Mouse (Mus musculus) heart, embryonic 13.5 days (tissue): ENCODE data around the gene 2310022B05Rik. TPM values are rescaled to one million over a fixed set of nuclear protein-coding genes. Genes with fewer than 3 reads are reported as not detected.

Source experiments
- ATAC-seq: fragments of 200-750 bp; cut with Nextera tagmentation; 2 replicates; pipeline ENCODE4 v1.8.0; 2017; ENCODE audit warnings: moderate TSS enrichment; ENCODE audit not compliant: insufficient number of reproducible peaks, low FRiP score, low TSS enrichment; ENCODE audit errors: extremely low read depth
- H3K27ac ChIP-seq: fragments of 300-500 bp; sonication (generic); replicated peaks from 2 replicates; pipeline ENCODE4 v1.5.1; 2015; ENCODE audit warnings: moderate library complexity, mild to moderate bottlenecking, inconsistent platforms
- H3K27me3 ChIP-seq: fragments of 300-500 bp; sonication (generic); replicated peaks from 2 replicates; pipeline ENCODE4 v1.6.1; 2015; ENCODE audit warnings: mild to moderate bottlenecking, inconsistent platforms
- H3K36me3 ChIP-seq: fragments of 300-500 bp; sonication (generic); 2 replicates; pipeline ENCODE4 v1.6.1; 2015; ENCODE audit warnings: mild to moderate bottlenecking, inconsistent platforms
- H3K4me1 ChIP-seq: fragments of 300-500 bp; sonication (generic); 2 replicates; pipeline ENCODE4 v1.6.1; 2015; ENCODE audit warnings: inconsistent platforms
- H3K4me2 ChIP-seq: fragments of 300-500 bp; sonication (generic); 2 replicates; pipeline ENCODE4 v1.6.1; 2015; ENCODE audit warnings: inconsistent platforms, mild to moderate bottlenecking, moderate library complexity
- H3K4me3 ChIP-seq: fragments of 300-500 bp; sonication (generic); 2 replicates; pipeline ENCODE4 v1.5.1; 2015; ENCODE audit warnings: moderate library complexity, mild to moderate bottlenecking, inconsistent platforms
- H3K9ac ChIP-seq: fragments of 300-500 bp; sonication (generic); 2 replicates; pipeline ENCODE4 v1.6.1; 2015; ENCODE audit warnings: inconsistent platforms, mild to moderate bottlenecking, moderate library complexity
- H3K9me3 ChIP-seq: fragments of 300-500 bp; sonication (generic); 2 replicates; pipeline ENCODE4 v1.6.1; 2016; ENCODE audit warnings: inconsistent platforms
- WGBS: fragments of 180-500 bp; shearing (Covaris S2); methylation state at CpG from one replicate; pipeline ENCODE4 v1.1.7; 2015; ENCODE audit warnings: mixed read lengths; 5-methylcytosine and 5-hydroxymethylcytosine counted together
- polyA plus RNA-seq: library from polyadenylated mRNA; unstranded; fragments of >200 nt; fragmentation: Nextera tagmentation; extraction: Ambion mirVana; gene quantifications from 2 replicates; pipeline ENCODE4 v1.2.1, GENCODE M21; 2015

The 2310022B05Rik gene
- polyA plus RNA-seq, result 37.8 TPM in 2 replicates

- Histone ChIP-seq H3K9ac (peak within 1 kb of the TSS; percentile 98), H3K4me3 (peak within 1 kb of the TSS; percentile 82), H3K9me3 (no peaks in the 10 kb centered on the region), H3K4me2 (peak within 1 kb of the TSS; percentile 78), H3K27ac (peak within 1 kb of the TSS; percentile 95), H3K27me3 (no peaks in the 10 kb centered on the region), H3K4me1 (peaks cover 51% of the 10 kb centered on the region), H3K36me3 (peaks cover 5% of the 10 kb centered on the region; the same call in 1 of the 2 replicates)
- peak; percentile 83 for ATAC-seq
- 2% methylated on average over 67 of the region's 69 CpGs for WGBS
These were observed at the start of gene 2310022B05Rik for GRCm38 (mm10) chr8:124663112-124663873. 2310022B05Rik (minus strand) TSS chr8:124663369.

- Histone ChIP-seq H3K9ac (no peak overlapping the region), H3K27me3 (no peaks in the 10 kb centered on the region), H3K4me1 (no peaks in the 10 kb centered on the region), H3K9me3 (no peaks in the 10 kb centered on the region), H3K4me2 (no peak overlapping the region), H3K36me3 (peaks cover 69% of the 10 kb centered on the region), H3K27ac (no peak overlapping the region), H3K4me3 (no peak overlapping the region)
- no peak for ATAC-seq
- WGBS, result 89% methylated on average over 8 of the region's 8 CpGs
These were observed 42.7 kb upstream of the 2310022B05Rik start for GRCm38 (mm10) chr8:124705823-124706222.

GRCm38 (mm10) chr8:124704376-124704775, 41.2 kb upstream of the 2310022B05Rik start:
- no peak overlapping the region for H3K4me2 ChIP-seq
- no peak for ATAC-seq
- H3K9me3 ChIP-seq, result no peaks in the 10 kb centered on the region
- no peaks in the 10 kb centered on the region for H3K27me3 ChIP-seq
- H3K27ac ChIP-seq, result no peak overlapping the region
- H3K4me1 ChIP-seq, result no peaks in the 10 kb centered on the region
- H3K36me3 ChIP-seq, result peaks cover 71% of the 10 kb centered on the region
- H3K9ac ChIP-seq, result no peak overlapping the region
- H3K4me3 ChIP-seq, result no peak overlapping the region
- WGBS, result 82% methylated on average over 4 of the region's 4 CpGs

GRCm38 (mm10) chr8:124703526-124703925, 40.4 kb upstream of the 2310022B05Rik start:
- no peaks in the 10 kb centered on the region for H3K27me3 ChIP-seq
- no peaks in the 10 kb centered on the region for H3K9me3 ChIP-seq
- no peak for ATAC-seq
- no peak overlapping the region for H3K4me3 ChIP-seq
- H3K4me2 ChIP-seq, result no peak overlapping the region
- H3K27ac ChIP-seq, result no peak overlapping the region; the same call in 1 of the 2 replicates
- no peaks in the 10 kb centered on the region for H3K4me1 ChIP-seq
- no peak overlapping the region for H3K9ac ChIP-seq
- 64% methylated on average over 4 of the region's 4 CpGs for WGBS
- peaks cover 68% of the 10 kb centered on the region for H3K36me3 ChIP-seq

- ATAC-seq, result no peak
- Histone ChIP-seq H3K4me2 (no peak overlapping the region), H3K27ac (no peak overlapping the region), H3K36me3 (peaks cover 73% of the 10 kb centered on the region), H3K9ac (no peak overlapping the region), H3K9me3 (no peaks in the 10 kb centered on the region), H3K4me1 (no peaks in the 10 kb centered on the region), H3K4me3 (no peak overlapping the region), H3K27me3 (no peaks in the 10 kb centered on the region)
- 64% methylated on average over 3 of the region's 3 CpGs for WGBS
These were observed 39.0 kb upstream of the 2310022B05Rik start for GRCm38 (mm10) chr8:124702183-124702582.

GRCm38 (mm10) chr8:124701023-124701422, 37.9 kb upstream of the 2310022B05Rik start:
- H3K4me3 ChIP-seq, result no peak overlapping the region
- H3K4me1 ChIP-seq, result no peaks in the 10 kb centered on the region
- no peak overlapping the region for H3K4me2 ChIP-seq
- ATAC-seq, result no peak
- H3K9ac ChIP-seq, result 0 out of 2 replicates have a peak overlapping the region, but pooled peaks have one; percentile 21
- H3K9me3 ChIP-seq, result no peaks in the 10 kb centered on the region
- WGBS, result 83% methylated on average over 9 of the region's 9 CpGs
- no peaks in the 10 kb centered on the region for H3K27me3 ChIP-seq
- H3K36me3 ChIP-seq, result peaks cover 72% of the 10 kb centered on the region
- no peak overlapping the region for H3K27ac ChIP-seq

GRCm38 (mm10) chr8:124700271-124700670, 37.1 kb upstream of the 2310022B05Rik start:
- WGBS, result 82% methylated on average over 5 of the region's 5 CpGs
- Histone ChIP-seq H3K4me2 (no peak overlapping the region), H3K27me3 (no peaks in the 10 kb centered on the region), H3K27ac (no peak overlapping the region), H3K9me3 (no peaks in the 10 kb centered on the region), H3K36me3 (peaks cover 70% of the 10 kb centered on the region), H3K4me1 (no peaks in the 10 kb centered on the region), H3K9ac (no peak overlapping the region), H3K4me3 (no peak overlapping the region)
- ATAC-seq, result no peak

- Histone ChIP-seq H3K9ac (no peak overlapping the region), H3K27me3 (no peaks in the 10 kb centered on the region), H3K9me3 (no peaks in the 10 kb centered on the region), H3K36me3 (peaks cover 69% of the 10 kb centered on the region), H3K27ac (no peak overlapping the region), H3K4me1 (no peaks in the 10 kb centered on the region), H3K4me3 (no peak overlapping the region), H3K4me2 (no peak overlapping the region)
- WGBS, result 89% methylated on average over 22 of the region's 22 CpGs
- ATAC-seq, result no peak
These were observed 32.4 kb upstream of the 2310022B05Rik start for GRCm38 (mm10) chr8:124695424-124696100.

- Histone ChIP-seq H3K36me3 (peaks cover 64% of the 10 kb centered on the region), H3K27me3 (no peaks in the 10 kb centered on the region), H3K4me3 (no peak overlapping the region), H3K9me3 (no peaks in the 10 kb centered on the region), H3K4me1 (no peaks in the 10 kb centered on the region), H3K4me2 (no peak overlapping the region), H3K9ac (no peak overlapping the region), H3K27ac (no peak overlapping the region)
- WGBS, result 86% methylated on average over 4 of the region's 4 CpGs
- no peak for ATAC-seq
These were observed 28.5 kb upstream of the 2310022B05Rik start for GRCm38 (mm10) chr8:124691706-124692105.

GRCm38 (mm10) chr8:124688899-124689298, 25.7 kb upstream of the 2310022B05Rik start:
- H3K27ac ChIP-seq, result no peak overlapping the region
- H3K4me2 ChIP-seq, result no peak overlapping the region
- no peak overlapping the region for H3K9ac ChIP-seq
- 86% methylated on average over 13 of the region's 13 CpGs for WGBS
- no peak for ATAC-seq
- H3K4me1 ChIP-seq, result no peaks in the 10 kb centered on the region
- H3K9me3 ChIP-seq, result no peaks in the 10 kb centered on the region
- peaks cover 71% of the 10 kb centered on the region for H3K36me3 ChIP-seq
- H3K4me3 ChIP-seq, result no peak overlapping the region
- no peaks in the 10 kb centered on the region for H3K27me3 ChIP-seq

GRCm38 (mm10) chr8:124682218-124682617, 19.0 kb upstream of the 2310022B05Rik start:
- H3K9ac ChIP-seq, result no peak overlapping the region
- no peak overlapping the region for H3K27ac ChIP-seq
- H3K27me3 ChIP-seq, result no peaks in the 10 kb centered on the region
- H3K4me3 ChIP-seq, result no peak overlapping the region
- 88% methylated on average over 10 of the region's 10 CpGs for WGBS
- ATAC-seq, result no peak
- peaks cover 3% of the 10 kb centered on the region; the same call in 1 of the 2 replicates for H3K4me1 ChIP-seq
- H3K36me3 ChIP-seq, result peaks cover 90% of the 10 kb centered on the region
- no peaks in the 10 kb centered on the region for H3K9me3 ChIP-seq
- H3K4me2 ChIP-seq, result no peak overlapping the region
